Mouse (Mus musculus) mouse embryonic stem cell (cell line): ENCODE measurements around the gene Setd1b.

Experiments
- in situ Hi-C, 2 experiments: fragments of 300-500 bp; cut with MboI; formaldehyde crosslinking; loops; 1 replicate in 1 of 2; 3 replicates in 1 of 2; pipeline ENCODE4 v1.14.3; 2019 to 2020; ENCODE audit warnings: low sequenced_read_pairs in 2 of 2, low pct_unique_long_range_greater_than_20kb in 1 of 2, mixed read lengths in 1 of 2; ENCODE audit not compliant: unreplicated experiment in 1 of 2

Setd1b gene

DNA sequence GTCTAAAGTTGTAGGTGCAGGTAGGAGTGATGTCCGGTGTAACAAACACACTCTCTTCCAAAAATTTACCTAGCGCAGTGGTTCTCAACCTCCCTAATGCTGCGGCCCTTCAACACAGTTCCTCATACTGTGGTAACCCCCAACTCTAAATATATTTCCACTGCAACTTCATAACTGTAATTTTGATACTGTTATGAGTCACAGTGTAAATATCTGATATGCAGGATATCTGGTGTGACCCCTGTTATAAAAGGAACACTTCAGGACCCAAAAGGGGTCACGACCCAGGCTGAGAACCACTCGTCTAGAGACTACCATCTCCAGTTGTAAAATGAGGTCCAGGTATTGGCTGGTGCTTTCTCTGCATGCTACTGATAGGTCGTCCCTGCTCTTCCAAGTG, 16.9 kb upstream of the Setd1b start:
- in situ Hi-C loops = no loop called here

DNA sequence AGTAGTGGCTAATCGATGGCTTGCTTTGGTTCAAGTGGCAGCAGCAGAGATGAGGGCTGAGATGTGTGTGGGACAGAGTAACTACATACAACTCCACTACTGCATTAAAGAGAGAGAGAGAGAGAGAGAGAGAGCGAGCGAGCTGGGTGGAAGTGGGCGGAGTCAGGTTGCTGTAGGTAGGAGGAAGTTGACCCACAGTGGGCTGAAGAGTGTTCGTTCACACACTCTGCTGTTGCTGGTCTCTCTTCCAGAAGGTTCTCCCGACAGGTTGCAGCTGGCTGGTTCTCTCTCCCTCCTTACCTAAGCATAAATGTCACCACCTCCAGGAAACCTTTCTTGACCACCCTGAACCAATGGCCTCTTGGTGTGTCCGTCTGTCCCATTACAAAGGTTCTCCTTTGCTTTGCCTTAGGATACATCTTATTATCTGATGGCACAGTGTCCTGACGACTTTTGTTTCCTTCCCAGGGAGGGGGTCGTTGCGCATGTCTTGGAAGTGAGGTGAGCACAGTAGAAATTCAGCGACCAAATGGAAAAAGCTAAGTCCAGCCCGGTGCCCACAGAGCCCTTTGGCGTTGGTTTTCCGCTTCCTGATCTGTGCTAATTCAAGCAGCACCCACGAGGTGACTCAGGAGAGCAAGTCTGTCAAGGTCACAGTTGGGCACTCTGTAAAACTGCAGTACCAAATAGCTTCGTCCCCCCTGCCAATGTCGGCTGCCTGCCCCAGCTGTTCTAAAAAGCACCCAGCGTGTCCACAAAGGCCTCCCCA, 16.2 kb upstream of the Setd1b start:
- in situ Hi-C loops = no loop called here

DNA sequence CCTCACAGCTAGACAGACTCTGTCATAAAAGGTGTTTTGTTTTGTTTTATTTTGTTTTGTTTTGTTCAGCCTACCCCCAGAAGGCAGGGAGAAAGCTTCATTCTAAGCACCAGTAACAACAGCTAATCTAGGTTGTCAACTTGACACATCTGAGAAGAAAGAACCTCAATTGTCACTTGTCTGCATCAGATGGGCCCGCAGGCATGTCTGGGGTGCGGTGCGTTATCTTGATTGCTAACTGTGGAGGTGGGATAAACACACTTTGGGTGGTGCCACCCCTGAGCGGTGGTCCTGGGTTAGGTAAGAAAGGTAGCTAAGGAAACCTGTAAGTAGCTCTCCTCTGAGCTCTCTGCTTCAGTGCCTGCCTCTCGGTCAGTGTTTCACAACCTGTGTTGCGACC, 15.0 kb upstream of the Setd1b start:
- in situ Hi-C loops = no loop called here

GRCm38 (mm10) chr5:123128426-123129169, 13.4 kb upstream of the Setd1b start:
- in situ Hi-C loops = no loop called here

- in situ Hi-C loops = no loop called here
Observed at GRCm38 (mm10) chr5:123129170-123129757, 12.7 kb upstream of the Setd1b start.

DNA sequence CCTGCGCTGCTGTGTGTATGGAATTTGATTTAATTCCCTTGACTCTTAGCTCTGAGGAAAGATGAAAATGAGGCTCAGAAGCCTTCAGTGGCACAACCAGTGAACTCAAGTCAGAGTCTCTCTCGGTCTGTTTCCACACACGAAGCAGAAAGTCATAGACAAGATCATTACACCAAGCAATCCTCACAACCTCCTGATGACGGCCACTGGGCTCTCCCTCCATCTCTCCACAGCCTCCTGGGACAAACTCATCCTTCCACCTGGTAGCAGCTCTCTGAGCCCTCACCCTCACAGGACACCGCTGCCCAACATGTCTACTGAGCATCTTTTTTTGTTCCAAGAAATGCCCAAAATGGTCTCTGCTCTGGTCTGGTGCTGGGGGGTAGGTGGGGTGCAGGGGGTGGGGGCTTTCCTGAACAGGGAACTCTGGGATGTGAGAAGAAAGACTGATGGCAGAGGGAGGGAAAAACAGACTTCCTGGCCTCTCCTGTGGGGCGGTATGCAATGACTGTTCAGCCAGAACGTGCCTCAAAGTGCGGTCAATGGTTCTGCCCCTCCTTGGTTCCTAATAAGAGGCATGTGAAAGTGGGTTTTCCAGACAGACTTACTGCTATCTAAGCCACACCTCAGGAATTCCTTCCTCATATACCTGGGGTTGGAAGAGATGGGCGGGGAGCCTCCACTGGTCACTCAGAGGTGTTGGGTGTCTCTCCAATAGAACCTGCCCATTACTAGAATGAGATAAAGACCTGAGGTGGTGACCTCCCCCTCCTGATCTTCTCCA, 11.8 kb upstream of the Setd1b start:
- in situ Hi-C loops = no loop called here

DNA sequence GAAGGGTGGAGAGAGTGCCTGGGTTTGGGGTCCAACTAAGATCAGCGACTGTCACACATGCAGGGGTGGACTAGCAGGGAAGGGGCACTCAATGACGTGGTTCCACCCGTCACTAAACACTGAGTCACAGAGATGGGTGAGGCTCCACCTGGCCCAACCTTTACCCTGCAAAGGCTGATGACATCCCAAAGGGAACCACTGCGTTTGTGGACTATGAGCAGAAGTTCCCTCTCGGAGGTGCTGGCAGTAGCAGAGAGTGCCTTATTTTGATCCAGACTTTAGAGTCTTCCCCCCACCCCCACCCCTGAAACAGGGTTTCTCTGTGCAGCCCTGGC, 11.2 kb upstream of the Setd1b start:
- in situ Hi-C loops = no loop called here

DNA sequence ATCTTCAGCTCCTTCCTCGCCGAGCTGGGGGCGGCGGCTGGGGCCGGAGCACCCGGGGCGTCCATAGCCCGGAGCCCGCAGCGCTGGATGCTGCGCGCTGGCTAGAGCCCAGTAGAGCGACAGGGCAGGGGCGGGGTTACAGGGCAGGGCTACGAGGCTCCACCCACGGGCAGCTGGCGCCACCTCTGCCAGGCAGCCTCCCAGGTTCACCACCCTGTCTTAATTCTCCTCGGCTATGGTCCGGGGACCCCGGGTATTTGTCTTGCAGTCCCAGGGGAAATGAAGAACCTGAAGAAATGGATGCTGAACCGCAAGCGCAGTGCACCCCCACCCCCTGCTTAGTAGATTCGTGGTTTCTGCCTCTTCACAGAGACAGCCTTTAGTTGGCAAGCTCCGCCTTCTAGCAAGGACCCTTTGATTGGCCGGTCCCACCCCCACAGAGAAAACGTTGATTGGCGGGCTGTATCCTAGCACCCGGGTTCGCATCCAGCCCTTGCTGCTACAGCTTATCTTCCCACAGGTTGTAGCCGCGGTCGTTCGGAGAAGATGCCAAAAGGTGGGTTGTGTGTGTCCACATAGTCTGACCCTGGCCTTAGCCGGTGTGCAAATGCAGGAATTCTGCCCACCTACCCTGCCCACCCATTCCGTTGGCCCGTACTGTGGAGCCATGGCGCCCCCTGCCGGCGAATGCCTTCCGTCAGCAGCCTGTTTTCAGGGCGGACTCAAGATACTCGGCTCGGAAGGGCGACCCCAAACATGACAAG, 9.5 kb upstream of the Setd1b start, which contains the start of gene Rhof:
Rhof (minus strand) TSS at position 385 of the 764 bp plus-strand sequence.
- in situ Hi-C loops = no loop called here

DNA sequence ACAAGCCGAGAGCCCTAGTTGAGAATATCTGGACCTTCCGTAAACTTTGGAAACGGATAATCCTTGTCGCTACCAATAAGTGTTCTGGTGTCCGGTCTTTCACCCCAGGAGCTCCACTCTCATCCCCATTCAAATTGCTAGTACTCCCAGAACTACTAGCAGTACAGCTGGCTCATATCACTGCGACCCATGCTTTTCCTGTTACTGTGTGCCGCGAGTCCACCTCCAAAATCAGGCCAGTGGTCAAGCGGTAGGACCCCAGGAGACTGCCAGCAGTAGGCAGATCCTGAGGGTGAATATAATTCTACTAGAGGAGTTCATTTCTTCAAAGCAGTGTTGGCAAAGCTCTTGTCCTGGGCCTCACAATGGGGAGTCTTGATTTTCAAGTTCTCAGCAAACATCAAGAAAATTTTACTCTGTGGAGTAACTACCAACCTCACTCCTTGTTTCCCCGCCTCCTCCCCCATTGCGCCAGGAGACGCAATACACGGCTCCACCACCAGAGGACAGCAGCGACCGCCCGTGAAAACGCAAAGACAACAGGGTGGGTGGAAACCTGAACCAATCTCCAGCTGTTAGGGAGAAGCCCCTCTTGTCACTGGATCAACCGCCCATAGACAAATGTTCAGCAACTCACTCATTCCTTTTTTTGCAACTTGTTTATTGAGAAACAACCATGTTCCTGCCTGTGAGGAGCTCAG, 8.8 kb upstream of the Setd1b start:
- in situ Hi-C loops = no loop called here

GRCm38 (mm10) chr5:123133784-123134143, 8.2 kb upstream of the Setd1b start:
- in situ Hi-C loops = no loop called here

- in situ Hi-C loops = no loop called here
Observed at GRCm38 (mm10) chr5:123134186-123134874, 7.7 kb upstream of the Setd1b start.

GRCm38 (mm10) chr5:123134875-123135382, 7.1 kb upstream of the Setd1b start:
- in situ Hi-C loops = no loop called here

DNA sequence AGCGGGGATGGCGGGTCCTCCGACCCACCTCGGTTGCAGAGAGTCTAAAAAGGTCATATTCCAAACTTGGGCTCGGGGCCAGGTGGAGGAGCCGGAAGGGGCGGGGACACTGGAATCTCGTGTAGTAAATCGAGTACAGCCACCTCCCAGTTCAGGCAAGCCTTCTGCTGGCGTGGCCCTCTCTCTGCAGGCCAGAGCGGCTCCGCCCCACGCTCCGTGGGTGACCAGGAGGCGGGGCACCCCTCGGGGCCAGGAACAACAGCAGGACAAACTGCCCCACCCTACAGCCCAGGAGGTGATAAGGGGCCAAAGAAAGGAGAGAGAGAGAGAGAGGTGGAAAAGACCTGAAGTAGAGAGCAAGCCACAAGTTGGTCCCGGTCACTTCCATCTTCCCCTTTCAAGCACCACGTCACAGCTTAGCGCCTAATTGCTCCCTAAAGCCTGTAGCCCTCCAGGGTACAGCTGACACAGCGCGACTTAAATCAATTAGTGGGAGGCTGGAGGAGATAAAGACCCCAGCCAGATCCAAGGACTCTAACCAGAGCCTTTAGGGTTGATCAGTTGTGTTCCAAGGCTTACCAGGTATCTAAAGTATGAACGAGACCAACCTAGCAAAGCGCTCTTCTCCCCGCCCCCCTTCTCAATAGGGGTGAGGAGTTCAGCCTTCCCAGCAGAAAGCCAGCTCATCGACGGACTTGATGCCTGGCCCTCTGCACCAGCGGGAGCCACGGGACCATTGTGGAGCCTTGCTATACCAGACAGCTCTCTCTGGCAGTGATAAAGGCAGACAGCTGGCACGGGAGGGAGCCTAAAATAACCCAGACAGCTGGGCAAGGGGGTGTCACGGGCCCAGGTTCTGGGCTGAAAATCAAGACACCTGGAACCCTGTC, 6.3 kb upstream of the Setd1b start:
- in situ Hi-C loops = no loop called here

- in situ Hi-C loops = no loop called here
Observed at GRCm38 (mm10) chr5:123136361-123137043, 5.5 kb upstream of the Setd1b start.

DNA sequence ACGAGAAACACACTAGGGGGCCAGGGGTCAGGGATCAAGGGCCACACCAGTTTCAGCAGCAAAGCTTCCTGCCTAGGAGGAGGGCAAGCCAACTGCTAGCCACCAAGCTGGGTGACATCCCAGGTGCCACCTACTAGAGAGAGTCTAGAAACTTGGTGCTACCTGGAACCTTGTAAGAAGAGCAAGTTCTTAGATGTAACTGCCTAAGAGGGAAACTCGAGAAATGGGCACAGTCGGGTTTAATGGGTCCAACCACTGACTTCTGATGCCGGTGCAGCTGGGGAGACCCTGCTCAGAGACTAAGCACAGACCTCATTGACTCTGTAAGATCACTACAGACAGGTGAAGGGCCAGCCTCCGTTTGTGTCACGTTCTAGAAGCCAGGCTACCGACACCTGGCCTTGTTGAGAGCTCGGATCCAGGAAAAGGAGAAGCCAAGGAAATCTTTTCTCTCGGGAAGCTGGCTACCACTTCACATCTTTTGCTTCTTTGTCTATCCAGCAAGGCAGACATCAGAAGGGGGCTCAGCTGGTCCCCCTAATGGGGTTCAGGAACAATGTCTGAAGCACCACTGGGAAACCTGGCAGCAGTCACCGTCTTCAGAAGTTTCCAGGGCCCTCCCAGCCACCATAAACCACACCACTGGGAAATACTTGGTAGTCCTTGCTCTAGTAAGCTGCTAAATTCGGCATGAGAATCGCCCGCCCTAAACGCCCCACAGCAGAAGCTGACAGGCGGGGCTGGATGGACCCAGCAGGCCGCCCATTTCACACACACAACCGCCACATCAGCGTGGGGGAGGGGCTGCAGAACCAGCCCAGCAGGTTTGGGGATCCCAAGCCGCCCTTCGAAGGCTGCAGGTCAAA, 4.7 kb upstream of the Setd1b start:
- in situ Hi-C loops = no loop called here
